Mouse (Mus musculus) forebrain, embryonic 13.5 days (tissue): ENCODE data around the gene Taok3. TPM values are rescaled to one million over a fixed set of nuclear protein-coding genes. Genes with fewer than 3 reads are reported as not detected.

Source experiments
- ATAC-seq: fragments of 200-750 bp; cut with Nextera tagmentation; 2 replicates; pipeline ENCODE4 v1.8.0; 2017
- H3K27ac ChIP-seq: fragments of 300-500 bp; sonication (generic); 2 replicates; pipeline ENCODE4 v1.5.1; 2015; ENCODE audit warnings: inconsistent platforms, mild to moderate bottlenecking, moderate library complexity
- H3K27me3 ChIP-seq: fragments of 300-500 bp; sonication (generic); 2 replicates; pipeline ENCODE4 v1.6.1; 2015; ENCODE audit warnings: mild to moderate bottlenecking, inconsistent platforms
- H3K36me3 ChIP-seq: fragments of 300-500 bp; sonication (generic); 2 replicates; pipeline ENCODE4 v1.6.1; 2015; ENCODE audit warnings: mild to moderate bottlenecking, inconsistent platforms; ENCODE audit not compliant: poor library complexity, severe bottlenecking
- H3K4me1 ChIP-seq: fragments of 300-500 bp; sonication (generic); 2 replicates; pipeline ENCODE4 v1.6.1; 2015; ENCODE audit warnings: inconsistent platforms
- H3K4me2 ChIP-seq: fragments of 300-500 bp; sonication (generic); 2 replicates; pipeline ENCODE4 v1.6.1; 2015; ENCODE audit warnings: inconsistent platforms, mild to moderate bottlenecking, moderate library complexity
- H3K4me3 ChIP-seq: fragments of 300-500 bp; sonication (generic); 2 replicates; pipeline ENCODE4 v1.5.1; 2015; ENCODE audit warnings: mild to moderate bottlenecking, inconsistent platforms
- H3K9ac ChIP-seq: fragments of 300-500 bp; sonication (generic); 2 replicates; pipeline ENCODE4 v1.6.1; 2015; ENCODE audit warnings: mild to moderate bottlenecking, inconsistent platforms
- H3K9me3 ChIP-seq: fragments of 300-500 bp; sonication (generic); replicated peaks from 2 replicates; pipeline ENCODE4 v1.6.1; 2016; ENCODE audit warnings: inconsistent platforms
- WGBS: fragments of 180-500 bp; shearing (Covaris S2); methylation state at CpG from one replicate; pipeline ENCODE4 v1.1.7; 2015; 5-methylcytosine and 5-hydroxymethylcytosine counted together
- polyA plus RNA-seq: library from polyadenylated mRNA; unstranded; fragments of >200 nt; fragmentation: Nextera tagmentation; extraction: Ambion mirVana; gene quantifications from 2 replicates; pipeline ENCODE4 v1.2.1, GENCODE M21; 2015

The Taok3 gene
- polyA plus RNA-seq, result 29.8 and 30.7 TPM in 2 replicates

- WGBS, result under 1% methylated on average over 66 of the region's 74 CpGs
- H3K9me3 ChIP-seq, result no peaks in the 10 kb centered on the region
- peak within 1 kb of the TSS; percentile 72 for H3K4me3 ChIP-seq
- H3K4me2 ChIP-seq, result peak within 1 kb of the TSS; percentile 92
- H3K27me3 ChIP-seq, result peaks cover 8% of the 10 kb centered on the region; the same call in 1 of the 2 replicates
- peak; percentile 92 for ATAC-seq
- peaks cover 26% of the 10 kb centered on the region for H3K4me1 ChIP-seq
- H3K36me3 ChIP-seq, result no peaks in the 10 kb centered on the region
- no peak within 1 kb of the TSS for H3K27ac ChIP-seq
- H3K9ac ChIP-seq, result peak within 1 kb of the TSS; percentile 70
Measured at GRCm38 (mm10) chr5:117119777-117120488, at the start of gene Taok3. Taok3 (plus strand) TSS chr5:117120129.

- Histone ChIP-seq H3K27ac (no peak overlapping the region), H3K9ac (peak overlapping the region; percentile 45), H3K4me1 (peaks cover 8% of the 10 kb centered on the region), H3K27me3 (0 out of 2 replicates have a peak, but pooled peaks cover 7% of the 10 kb centered on the region), H3K4me3 (peak overlapping the region; percentile 17; the same call in 1 of the 2 replicates), H3K4me2 (peak overlapping the region; percentile 49), H3K9me3 (no peaks in the 10 kb centered on the region), H3K36me3 (peaks cover 24% of the 10 kb centered on the region)
- 2% methylated on average over 13 of the region's 13 CpGs for WGBS
- ATAC-seq, result no peak
Measured at GRCm38 (mm10) chr5:117087718-117088117, 32.2 kb upstream of the Taok3 start.

DNA sequence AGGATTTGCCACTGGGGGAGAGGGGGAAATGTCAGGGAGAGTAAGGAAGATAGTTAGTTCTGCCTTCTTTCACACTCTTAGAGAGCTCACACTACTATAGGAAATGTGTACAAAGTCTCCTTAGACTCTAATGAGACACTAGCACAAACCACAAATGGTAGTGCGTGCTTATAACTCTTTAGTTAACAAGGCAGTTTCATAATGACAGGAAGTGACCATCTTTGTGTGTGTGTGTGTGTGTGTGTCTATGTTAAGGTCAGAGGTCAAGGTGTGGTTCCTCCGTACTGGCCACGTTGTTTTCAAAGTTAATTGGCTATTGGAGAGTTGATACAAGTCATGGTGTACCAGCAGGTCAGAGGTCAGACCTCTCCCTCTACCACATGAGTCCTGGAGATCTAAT lies 30.8 kb upstream of the Taok3 start:
- Histone ChIP-seq H3K4me2 (no peak overlapping the region), H3K36me3 (peaks cover 38% of the 10 kb centered on the region), H3K27me3 (0 out of 2 replicates have a peak, but pooled peaks cover 7% of the 10 kb centered on the region), H3K9ac (no peak overlapping the region), H3K4me1 (peaks cover 8% of the 10 kb centered on the region), H3K9me3 (no peaks in the 10 kb centered on the region), H3K4me3 (no peak overlapping the region), H3K27ac (no peak overlapping the region)
- 60% methylated on average over 3 of the region's 3 CpGs for WGBS
- no peak for ATAC-seq

- Histone ChIP-seq H3K36me3 (peaks cover 45% of the 10 kb centered on the region), H3K4me2 (no peak overlapping the region), H3K9ac (no peak overlapping the region), H3K27ac (no peak overlapping the region), H3K27me3 (0 out of 2 replicates have a peak, but pooled peaks cover 7% of the 10 kb centered on the region), H3K4me1 (peaks cover 8% of the 10 kb centered on the region), H3K9me3 (no peaks in the 10 kb centered on the region), H3K4me3 (no peak overlapping the region)
- ATAC-seq, result no peak
- 27% methylated on average over 5 of the region's 6 CpGs for WGBS
Measured at GRCm38 (mm10) chr5:117089786-117090185, 30.1 kb upstream of the Taok3 start.

- Histone ChIP-seq H3K9ac (no peak overlapping the region), H3K9me3 (no peaks in the 10 kb centered on the region), H3K4me1 (no peaks in the 10 kb centered on the region), H3K4me2 (no peak overlapping the region), H3K27me3 (no peaks in the 10 kb centered on the region), H3K36me3 (peaks cover 77% of the 10 kb centered on the region), H3K4me3 (no peak overlapping the region), H3K27ac (no peak overlapping the region)
- 55% methylated on average over 7 of the region's 7 CpGs for WGBS
- no peak for ATAC-seq
Measured at GRCm38 (mm10) chr5:117094431-117094830, 25.5 kb upstream of the Taok3 start.

DNA sequence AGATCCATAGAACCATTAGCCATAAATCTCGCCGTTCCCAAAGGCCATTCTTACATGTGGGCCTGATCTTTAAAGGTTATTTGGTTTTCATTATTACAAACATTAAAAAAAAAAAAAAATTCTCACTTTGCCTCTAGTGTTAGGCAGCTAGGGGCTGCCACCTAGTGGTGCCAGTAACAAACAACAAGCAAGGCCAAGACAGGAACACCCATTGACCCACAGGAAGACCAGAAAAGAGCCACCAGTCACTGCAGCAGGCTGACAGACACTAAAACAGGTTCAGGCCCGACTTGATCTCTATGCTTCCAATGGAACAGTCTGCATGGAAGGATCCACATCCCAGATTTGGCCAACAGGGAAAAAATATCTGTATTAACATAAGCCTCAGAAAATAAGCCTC lies 23.2 kb upstream of the Taok3 start:
- H3K27ac ChIP-seq, result no peak overlapping the region
- H3K4me3 ChIP-seq, result no peak overlapping the region
- no peaks in the 10 kb centered on the region for H3K9me3 ChIP-seq
- H3K36me3 ChIP-seq, result peaks cover 86% of the 10 kb centered on the region
- H3K4me2 ChIP-seq, result no peak overlapping the region
- H3K9ac ChIP-seq, result no peak overlapping the region
- H3K4me1 ChIP-seq, result no peaks in the 10 kb centered on the region
- WGBS, result 52% methylated on average over 3 of the region's 3 CpGs
- no peaks in the 10 kb centered on the region for H3K27me3 ChIP-seq
- no peak for ATAC-seq

DNA sequence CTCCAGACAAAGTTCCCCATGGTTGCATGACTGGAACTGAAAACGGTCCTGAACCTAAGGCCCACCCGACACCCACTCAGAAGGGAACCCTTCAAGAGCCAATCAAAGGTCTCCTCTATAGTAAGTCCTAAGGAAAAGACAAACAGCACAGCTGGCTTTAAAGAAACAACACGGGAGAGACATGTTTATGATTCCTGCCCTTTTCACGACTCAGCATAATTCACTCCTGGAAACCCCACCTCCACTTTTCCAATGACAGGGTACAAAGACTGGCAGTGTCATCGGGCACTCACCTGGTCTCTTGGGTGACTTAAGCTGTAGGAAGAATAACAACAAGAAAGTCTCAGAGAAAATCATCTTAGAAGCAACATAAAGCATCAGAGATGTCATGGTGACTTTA lies 20.9 kb upstream of the Taok3 start:
- H3K27me3 ChIP-seq, result no peaks in the 10 kb centered on the region
- H3K4me1 ChIP-seq, result no peaks in the 10 kb centered on the region
- H3K27ac ChIP-seq, result no peak overlapping the region
- no peak overlapping the region for H3K4me2 ChIP-seq
- no peak overlapping the region for H3K4me3 ChIP-seq
- ATAC-seq, result no peak
- H3K36me3 ChIP-seq, result peaks cover 85% of the 10 kb centered on the region
- H3K9me3 ChIP-seq, result no peaks in the 10 kb centered on the region
- 80% methylated on average over 5 of the region's 5 CpGs for WGBS
- no peak overlapping the region for H3K9ac ChIP-seq

GRCm38 (mm10) chr5:117099742-117100141 lies 20.2 kb upstream of the Taok3 start:
- no peaks in the 10 kb centered on the region for H3K27me3 ChIP-seq
- 90% methylated on average over 11 of the region's 11 CpGs for WGBS
- peaks cover 85% of the 10 kb centered on the region for H3K36me3 ChIP-seq
- no peak overlapping the region for H3K27ac ChIP-seq
- no peak overlapping the region for H3K9ac ChIP-seq
- H3K4me2 ChIP-seq, result no peak overlapping the region
- no peaks in the 10 kb centered on the region for H3K4me1 ChIP-seq
- no peaks in the 10 kb centered on the region for H3K9me3 ChIP-seq
- no peak overlapping the region for H3K4me3 ChIP-seq
- ATAC-seq, result no peak

DNA sequence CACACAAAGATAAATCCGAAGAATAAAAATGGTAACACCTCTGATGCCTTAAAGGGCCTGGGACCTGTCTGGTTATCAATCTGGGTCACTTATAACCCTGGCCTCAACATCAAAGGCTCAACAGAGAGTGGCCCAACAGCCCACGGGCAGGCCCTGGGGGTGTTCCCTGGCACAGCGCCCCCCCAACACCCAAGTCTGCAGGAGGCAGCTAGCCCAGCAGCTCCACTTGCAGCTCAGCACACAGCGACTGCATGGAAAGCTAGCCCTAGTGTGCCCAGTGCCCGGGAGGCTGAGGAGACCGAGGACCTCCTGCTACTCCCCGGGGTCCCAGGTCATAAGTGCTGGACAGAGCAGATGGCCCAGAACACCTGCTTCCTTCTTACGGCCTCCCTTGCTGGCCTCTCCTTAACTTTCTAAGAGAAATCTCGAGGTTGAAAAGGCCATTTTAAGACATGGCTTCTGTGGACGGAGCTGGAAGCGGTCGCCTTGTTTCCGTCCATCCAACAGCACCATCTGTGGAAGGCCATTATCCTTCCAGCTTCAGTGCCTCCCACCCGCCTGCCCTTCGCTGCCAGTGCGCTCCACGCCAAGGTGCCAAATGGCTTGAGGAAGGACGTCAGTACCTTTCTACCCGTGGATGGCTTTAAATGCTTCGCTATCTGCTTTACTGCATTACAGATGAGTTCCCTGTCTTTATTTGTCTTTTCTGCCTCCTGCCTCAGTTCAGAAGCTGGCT lies 16.6 kb upstream of the Taok3 start:
- H3K4me2 ChIP-seq, result no peak overlapping the region
- no peaks in the 10 kb centered on the region for H3K27me3 ChIP-seq
- no peak for ATAC-seq
- H3K4me1 ChIP-seq, result peaks cover 13% of the 10 kb centered on the region
- WGBS, result 97% methylated on average over 20 of the region's 20 CpGs
- no peak overlapping the region for H3K27ac ChIP-seq
- peaks cover 99% of the 10 kb centered on the region for H3K36me3 ChIP-seq
- H3K9ac ChIP-seq, result no peak overlapping the region
- H3K9me3 ChIP-seq, result no peaks in the 10 kb centered on the region
- no peak overlapping the region for H3K4me3 ChIP-seq

DNA sequence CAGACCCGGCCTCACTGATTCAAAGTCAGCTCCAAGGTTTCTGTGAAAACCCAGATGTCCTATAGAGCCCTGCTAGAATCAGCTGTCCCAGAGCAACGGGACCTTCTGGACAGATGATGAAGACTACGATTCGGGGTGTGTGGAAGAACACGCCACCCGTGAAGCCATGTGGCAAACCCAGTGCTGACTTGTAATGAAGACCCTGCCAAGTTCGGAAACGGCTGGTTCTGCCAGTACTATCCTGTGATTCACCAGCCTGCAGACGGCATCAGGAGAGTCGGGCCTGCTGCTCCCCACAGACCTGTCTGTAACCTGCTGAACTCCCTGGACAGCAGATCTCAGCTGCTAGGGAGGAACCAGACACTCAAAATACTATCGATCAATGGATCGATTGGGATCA lies 15.6 kb upstream of the Taok3 start:
- Histone ChIP-seq H3K27me3 (no peaks in the 10 kb centered on the region), H3K9ac (no peak overlapping the region), H3K4me2 (no peak overlapping the region), H3K9me3 (no peaks in the 10 kb centered on the region), H3K36me3 (peaks cover 99% of the 10 kb centered on the region), H3K4me3 (no peak overlapping the region), H3K27ac (no peak overlapping the region), H3K4me1 (peaks cover 13% of the 10 kb centered on the region)
- WGBS, result 94% methylated on average over 12 of the region's 12 CpGs
- ATAC-seq, result no peak

DNA sequence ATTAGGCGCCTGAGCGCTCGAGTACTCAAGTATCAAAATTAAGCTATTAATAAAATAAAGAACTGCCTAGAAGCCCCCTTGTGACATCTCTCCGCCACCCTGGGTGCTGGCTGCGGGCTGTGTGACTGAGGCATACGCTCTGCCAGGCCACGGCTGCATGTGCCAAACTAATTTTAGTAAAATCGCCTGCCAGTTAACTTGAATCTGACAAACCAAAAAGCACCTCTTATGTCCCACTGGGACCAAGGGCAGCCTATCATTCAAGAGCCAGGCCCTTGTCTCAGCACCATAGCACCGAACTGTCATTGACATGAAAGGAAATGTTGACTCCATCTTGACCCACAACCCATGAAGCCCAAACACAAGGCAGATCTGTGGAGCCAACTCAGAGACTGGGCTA lies 14.2 kb upstream of the Taok3 start:
- Histone ChIP-seq H3K27ac (0 out of 2 replicates have a peak overlapping the region, but pooled peaks have one; percentile 6), H3K27me3 (no peaks in the 10 kb centered on the region), H3K9me3 (no peaks in the 10 kb centered on the region), H3K9ac (no peak overlapping the region), H3K4me2 (no peak overlapping the region), H3K4me1 (peaks cover 13% of the 10 kb centered on the region), H3K36me3 (peaks cover 97% of the 10 kb centered on the region), H3K4me3 (no peak overlapping the region)
- 49% methylated on average over 9 of the region's 9 CpGs for WGBS
- no peak for ATAC-seq

GRCm38 (mm10) chr5:117108292-117108691 lies 11.6 kb upstream of the Taok3 start:
- WGBS, result 96% methylated on average over 13 of the region's 13 CpGs
- Histone ChIP-seq H3K27ac (no peak overlapping the region), H3K4me1 (peaks cover 13% of the 10 kb centered on the region), H3K27me3 (no peaks in the 10 kb centered on the region), H3K4me2 (no peak overlapping the region), H3K9ac (no peak overlapping the region), H3K4me3 (no peak overlapping the region), H3K36me3 (peaks cover 98% of the 10 kb centered on the region), H3K9me3 (no peaks in the 10 kb centered on the region)
- ATAC-seq, result no peak
